Mouse (Mus musculus) 3T3-L1 (cell line): ENCODE measurements around the gene Trmt44.

Experiments used
- DNase-seq: peaks from one replicate; pipeline ENCODE4 v3.0.0-alpha.2; 2015; ENCODE audit warnings: low read depth, low spot score

Trmt44 gene

DNA sequence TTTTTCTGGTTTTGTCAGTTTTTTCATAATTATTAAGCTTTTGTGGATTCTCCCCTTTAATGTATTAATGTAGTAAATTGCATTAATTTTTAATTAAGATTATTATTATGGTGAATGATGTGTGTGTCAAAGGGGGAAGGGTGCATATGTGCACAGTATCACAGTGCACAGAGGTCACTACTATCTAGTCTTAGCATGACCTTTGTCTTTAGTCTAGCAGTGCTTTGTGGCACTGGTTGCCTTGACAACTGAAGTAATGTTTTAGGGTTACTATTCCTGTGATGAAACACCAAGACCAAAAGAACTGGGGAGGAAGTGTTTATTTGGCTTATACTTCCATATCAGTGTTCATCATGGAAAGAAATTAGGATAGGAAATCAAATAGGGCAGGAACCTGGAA is 28.7 kb downstream of the Trmt44 start:
- no peak for DNase-seq

DNA sequence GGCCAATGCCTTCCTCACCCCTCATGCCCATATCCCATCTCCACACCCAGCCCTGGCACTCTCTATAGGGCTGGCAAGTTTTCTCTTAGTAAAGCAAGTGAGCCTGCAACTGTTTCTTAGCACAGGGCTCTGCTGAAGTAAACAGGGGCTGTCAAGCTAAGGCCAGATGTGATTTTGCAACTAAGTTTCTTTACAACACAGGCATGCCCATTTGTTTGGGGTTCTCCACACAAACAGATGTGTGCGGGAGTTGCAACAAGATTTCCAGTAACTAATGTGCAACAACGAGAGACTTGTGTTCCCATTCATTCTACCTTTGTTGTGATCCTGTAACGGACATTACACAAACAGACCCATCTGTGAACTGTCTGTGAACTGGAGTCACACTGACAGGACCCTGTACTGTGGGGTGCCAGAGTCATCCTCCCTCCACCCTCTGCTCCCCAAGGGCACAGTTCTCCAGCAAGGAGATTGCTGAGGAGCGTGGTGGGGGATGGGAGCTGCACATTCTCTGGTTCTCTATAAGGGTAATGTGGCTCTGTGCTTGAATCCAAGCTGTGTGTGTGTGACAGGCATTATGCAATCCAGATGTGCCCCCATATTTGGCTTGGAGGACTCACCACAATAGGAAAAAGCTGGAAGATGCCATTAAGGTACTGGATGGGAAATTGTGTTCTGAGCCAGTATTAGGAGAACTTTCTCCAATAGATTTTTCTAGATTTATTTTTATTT is 33.6 kb downstream of the Trmt44 start:
- DNase-seq = no peak

DNA sequence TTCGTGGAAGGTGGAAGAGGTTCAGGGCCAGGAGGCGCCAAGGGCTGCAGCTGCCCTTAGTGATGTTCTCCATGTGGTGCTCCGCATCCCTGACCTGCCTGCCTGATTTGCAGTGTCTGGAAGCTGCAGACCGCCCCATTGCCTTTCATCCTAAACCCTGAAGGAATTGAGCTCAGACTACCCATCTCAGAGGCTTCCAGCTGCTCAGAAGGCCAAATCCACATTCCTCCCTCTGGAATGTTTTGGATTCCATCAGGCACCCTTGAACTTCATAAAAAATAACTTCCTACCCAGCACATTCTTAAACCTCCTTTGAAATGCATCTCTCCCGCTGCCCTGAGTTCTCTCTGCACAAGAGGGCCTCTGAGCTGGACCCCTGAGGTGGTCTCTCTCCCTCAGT is 34.3 kb downstream of the Trmt44 start:
- DNase-seq = peak; percentile 34

DNA sequence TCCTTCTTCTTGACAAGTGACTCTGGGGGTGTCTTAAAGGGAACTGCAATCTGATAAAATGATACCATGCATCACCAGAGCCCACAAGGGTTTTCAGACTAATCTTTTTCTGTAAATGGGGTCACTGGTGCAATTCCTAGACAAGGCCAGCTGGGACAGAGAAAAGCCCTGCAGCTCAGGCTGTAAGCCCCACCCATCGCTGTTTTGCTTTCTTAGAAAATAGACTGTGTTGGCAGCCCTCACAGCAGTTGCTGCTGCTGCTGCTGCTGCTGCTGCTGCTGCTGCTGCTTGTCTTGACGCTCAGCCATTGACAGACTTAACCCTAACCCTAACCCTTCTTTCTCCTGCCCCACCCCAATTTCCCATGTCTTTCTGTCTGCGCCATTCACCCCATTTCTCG is 35.3 kb downstream of the Trmt44 start:
- DNase-seq = no peak

DNA sequence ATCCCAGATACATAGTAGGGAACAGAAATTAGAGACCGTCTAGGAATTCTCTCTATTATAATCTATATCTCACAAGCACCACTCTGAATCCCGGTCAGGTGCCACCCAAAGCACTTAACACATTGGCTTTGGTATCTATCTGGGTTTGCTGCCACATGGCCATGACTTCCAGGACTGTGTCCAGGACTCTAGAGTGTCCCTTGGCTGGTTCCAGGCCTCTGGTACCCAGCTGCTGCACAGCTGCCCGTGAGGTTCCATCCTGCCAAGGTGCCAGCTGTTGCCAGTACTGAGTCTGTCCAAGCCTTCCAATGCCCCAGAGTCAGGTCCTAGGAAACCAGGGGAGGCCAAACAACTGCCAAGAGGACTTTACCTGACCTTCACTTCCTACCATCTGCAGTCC is 36.8 kb downstream of the Trmt44 start:
- DNase-seq = no peak

DNA sequence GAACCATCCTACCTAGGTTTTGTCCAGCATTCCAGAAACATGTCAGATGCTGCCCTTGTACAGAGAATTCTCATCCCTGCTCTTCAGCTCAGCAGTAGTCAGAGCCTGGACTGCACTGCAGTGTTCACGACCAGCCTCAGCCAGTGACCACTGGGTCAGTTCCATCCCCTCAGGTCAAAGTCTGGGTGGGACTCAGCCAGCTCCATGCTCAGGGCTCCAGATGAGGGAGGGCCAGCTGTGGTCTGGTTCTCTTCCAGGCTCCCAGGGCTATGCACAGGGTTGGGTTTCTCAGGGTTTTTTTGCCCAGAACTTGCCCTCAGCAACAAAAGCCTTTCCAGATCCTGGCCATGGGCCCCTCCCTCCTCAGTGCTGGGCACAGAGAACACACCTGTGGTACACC is 37.4 kb downstream of the Trmt44 start:
- DNase-seq = no peak

DNA sequence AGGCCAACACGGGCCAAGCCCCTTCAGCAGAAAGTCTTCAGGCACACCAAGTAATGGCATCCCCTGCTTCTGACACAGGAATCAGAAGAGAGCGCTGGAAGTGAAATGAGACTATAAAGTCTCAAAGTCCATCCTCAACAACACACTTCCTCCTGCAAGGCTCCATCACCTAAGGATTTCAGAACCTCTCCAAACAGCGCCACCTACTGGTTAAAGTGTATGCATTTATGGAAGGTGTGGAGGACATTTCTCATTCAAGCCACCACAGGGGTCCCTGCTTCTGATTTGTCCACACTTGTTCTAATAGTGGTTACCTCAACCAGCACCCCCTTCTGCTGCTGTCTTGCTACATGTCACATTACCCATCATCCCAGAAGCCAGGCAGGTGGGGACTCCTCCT is 38.6 kb downstream of the Trmt44 start:
- DNase-seq = peak; percentile 34

DNA sequence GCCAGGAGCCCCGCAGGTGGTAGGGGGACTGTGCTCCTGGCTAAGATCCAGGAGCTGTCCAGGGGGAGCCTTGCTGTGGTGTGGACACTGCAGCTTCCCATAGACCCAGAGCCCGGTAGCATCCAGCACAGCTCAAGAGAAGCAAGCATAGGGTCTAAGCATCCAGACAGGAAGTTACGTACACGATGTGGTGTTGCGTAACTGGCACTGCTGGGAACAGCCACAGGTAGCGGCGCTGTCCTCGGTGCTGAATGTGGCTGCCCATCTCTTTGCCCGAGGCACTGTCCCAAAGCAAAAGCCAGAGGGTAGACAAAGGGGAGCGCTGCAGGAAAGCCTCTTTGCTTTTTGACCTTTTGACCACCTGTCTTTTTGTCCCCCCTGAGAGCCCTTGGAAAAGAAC is 43.3 kb downstream of the Trmt44 start:
- peak; percentile 71 for DNase-seq

DNA sequence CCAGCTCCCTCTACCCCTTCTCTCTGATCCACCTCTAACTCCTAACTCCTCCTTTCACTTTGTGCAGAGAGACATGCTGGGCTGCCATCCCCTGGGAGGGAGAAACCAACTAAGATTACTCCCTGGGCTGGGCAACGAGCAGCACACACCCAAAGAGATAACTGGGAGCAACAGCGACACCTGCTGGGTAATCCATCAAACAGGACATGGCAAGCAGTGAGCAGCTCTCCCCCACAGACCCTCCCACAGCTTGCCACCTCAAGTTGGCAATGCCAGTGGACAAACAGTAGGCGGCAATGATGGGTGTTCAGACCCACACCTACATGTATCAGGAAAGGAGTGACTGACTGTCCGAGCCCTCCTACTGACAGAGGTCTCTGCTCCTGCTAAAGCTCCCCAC is 44.4 kb downstream of the Trmt44 start:
- DNase-seq = peak; percentile 68

DNA sequence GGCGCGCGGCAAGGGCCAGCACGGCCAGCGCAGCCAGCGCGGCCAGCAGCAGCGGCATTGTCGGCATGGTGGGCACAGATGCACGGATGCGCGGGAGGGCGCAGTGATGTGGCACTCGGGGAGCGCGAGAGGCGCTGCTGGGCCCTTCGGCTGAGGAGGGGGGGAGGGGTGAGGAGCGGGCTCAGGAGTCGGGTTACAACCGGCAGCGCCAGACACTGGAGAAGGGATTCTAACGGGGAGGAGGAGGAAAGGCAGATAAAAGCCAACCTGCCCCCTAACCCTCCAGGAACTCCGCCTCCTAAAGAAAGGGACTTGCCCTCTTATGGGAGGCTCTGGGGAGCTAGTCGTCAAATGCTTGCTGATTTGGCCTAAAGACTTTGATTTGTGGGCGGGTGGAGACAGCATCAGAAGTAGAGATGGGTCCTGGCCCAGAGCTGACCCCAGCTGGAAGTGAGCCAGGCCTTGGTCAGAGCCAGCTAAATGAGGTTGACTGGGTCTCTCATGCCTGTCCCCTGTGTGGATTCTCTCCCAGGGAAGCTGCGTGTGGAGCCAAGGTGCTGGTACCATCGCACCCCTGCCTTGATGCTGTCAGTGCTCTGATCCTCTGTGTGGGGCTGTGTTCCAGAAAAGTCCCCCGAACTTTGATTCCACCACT is 49.3 kb downstream of the Trmt44 start, which contains the start of gene Cpz:
Gene Cpz, minus strand, starts transcription at position 230 of the 655 bp plus-strand sequence.
- DNase-seq = no peak

DNA sequence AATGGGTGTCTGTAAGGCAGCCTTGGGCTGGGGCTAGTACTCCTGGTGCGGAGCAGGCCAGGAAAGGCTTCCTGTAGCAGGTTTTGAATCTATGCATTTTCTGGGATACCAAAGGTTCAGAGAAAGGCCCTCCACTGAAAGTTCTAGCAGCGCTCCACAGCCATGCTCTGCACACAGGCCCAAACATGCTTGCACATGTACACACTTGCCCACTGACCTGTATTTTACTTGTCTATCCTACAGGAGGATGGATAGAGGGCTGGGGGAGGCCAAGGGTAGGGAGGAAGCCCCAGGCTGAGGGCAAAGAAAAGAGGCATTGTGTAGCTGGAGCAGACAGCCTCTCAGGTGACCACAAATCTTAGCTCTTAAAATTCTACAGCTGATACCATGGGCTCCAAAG is 50.5 kb downstream of the Trmt44 start:
- DNase-seq = no peak

DNA sequence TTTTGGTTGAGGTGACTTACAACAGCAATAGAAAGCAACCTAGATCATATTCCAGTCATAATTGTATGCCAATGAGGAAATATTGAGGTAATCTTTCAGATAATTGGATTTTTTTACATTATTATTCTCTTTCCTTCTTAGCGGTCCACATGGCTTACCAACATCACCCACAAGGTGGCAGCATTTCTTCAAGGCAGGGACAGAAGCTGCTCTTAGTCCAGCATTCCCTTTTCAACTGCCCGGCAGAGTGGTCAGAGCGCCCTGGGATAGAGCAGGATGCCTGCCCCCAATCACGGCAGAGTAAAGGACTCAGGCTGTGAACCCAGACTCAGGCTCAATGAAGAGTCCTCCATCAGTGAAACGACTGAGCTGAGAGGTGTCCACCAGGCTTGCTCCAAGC is 51.1 kb downstream of the Trmt44 start:
- DNase-seq = peak; percentile 91

DNA sequence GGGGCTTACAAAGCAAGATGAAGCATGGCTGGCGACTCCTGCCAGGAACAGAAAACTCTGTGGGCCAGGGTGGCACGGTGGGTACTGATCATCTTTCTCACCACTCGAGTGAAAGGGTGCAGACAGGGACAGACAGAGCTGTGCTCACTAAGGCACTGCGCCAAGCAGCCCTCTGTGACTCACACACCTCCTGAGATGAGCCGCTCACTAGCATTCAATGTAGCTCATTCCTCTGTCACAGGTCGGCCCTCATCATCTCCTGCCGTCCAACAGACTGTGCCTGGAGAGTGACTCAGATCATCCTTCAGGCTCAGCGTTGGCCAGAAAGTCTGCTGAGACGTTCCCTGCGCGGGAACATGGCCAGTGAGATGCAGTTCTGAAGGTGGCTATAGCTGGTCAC is 58.1 kb downstream of the Trmt44 start:
- peak; percentile 79 for DNase-seq

DNA sequence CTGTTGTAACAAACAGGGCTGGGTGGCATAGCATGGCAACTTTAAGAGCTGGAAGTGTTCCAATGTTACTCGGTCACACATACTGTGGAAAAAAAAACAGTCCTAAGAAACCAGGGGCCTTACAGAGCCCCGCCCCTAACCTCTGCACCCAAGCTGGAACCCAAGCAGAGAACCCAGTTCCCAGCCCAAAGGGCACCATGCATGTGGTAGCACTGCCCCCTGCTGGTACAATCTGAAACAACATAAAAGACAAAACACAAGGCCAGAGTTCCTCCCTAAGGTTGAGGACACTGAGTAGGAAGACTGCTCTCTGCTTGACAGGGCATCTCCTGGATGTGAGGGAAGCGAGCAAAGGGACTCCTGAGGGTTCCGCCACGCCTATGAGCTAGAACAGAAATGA is 64.3 kb downstream of the Trmt44 start:
- peak; percentile 84 for DNase-seq
